Mouse (Mus musculus): Measurements from ENCODE around the gene Tubd1. TPM values are rescaled to one million over a fixed set of nuclear protein-coding genes. Genes with fewer than 3 reads are reported as not detected.

The Tubd1 gene
- polyA plus RNA-seq, 1 experiment from 2014 or later: 8.9 TPM

DNA sequence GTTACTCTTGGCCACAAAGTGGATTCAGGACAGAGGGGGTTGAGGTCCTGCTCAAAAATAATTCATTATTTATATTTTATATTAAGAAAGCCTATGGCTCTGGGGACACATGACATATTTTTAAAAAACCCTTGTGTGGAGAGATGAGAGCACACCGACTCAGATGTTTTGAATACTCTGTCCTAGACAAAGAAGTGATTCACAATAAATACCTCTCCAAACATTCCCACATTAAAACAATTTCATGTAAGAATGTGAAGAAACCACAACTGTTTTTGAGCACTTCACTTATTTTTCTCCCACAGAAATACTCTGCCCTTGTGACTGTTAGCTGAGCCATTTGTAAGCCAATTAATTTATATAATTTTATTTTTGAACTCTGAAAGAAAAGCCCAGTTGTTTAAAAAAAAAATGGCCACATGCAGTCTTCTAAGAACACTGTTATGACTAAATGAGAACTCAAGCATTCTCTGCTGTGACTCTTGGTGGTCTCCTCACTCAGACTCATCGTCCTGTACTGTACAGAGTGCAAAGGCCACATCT lies 63.1 kb downstream of the Tubd1 start:
- 86% methylated on average over 2 of the region's 2 CpGs for WGBS
- Histone ChIP-seq H3K27ac (replicated peaks) (no peak overlapping the region), H3K36me3 (peaks cover 9% of the 10 kb centered on the region), H3K4me1 (no peaks in the 10 kb centered on the region), H3K4me3 (no peak overlapping the region), H3K9ac (replicated peaks) (no peak overlapping the region), H3K27me3 (no peaks in the 10 kb centered on the region), H3K9me3 (no peaks in the 10 kb centered on the region), H3K4me2 (replicated peaks) (no peak overlapping the region)
- ATAC-seq (replicated peaks): no peak

- 90% methylated on average over 3 of the region's 3 CpGs for WGBS
- no peaks in the 10 kb centered on the region for H3K27me3 ChIP-seq
- H3K4me1 ChIP-seq: no peaks in the 10 kb centered on the region
- H3K27ac ChIP-seq (replicated peaks): no peak overlapping the region
- no peaks in the 10 kb centered on the region for H3K9me3 ChIP-seq
- H3K4me2 ChIP-seq (replicated peaks): no peak overlapping the region
- no peak overlapping the region for H3K4me3 ChIP-seq
- H3K9ac ChIP-seq (replicated peaks): no peak overlapping the region
- H3K36me3 ChIP-seq: peaks cover 9% of the 10 kb centered on the region
- no peak for ATAC-seq (replicated peaks)
Measured at GRCm38 (mm10) chr11:86610239-86610638, 65.4 kb downstream of the Tubd1 start.

DNA sequence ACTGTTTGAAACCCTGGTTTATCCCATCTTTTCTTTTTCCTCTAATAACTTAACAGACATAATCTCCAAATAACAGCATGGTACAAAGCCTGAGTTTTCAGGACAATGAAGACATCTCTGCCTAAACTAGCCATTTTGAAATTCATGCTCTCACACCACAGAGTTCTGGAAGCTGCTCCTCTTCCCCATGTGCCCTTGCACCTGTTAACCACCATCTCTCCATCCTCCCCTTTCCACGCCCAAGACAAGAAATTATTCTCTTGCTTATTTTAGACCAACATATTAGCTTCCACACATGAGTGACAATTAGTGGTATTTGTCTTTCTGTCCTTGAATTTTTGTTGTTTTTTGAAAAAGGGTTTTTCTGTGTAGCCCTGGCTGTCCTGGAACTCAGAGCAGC lies 67.2 kb downstream of the Tubd1 start:
- H3K4me1 ChIP-seq: no peaks in the 10 kb centered on the region
- H3K9me3 ChIP-seq: no peaks in the 10 kb centered on the region
- no peaks in the 10 kb centered on the region; the same call in 1 of the 2 replicates for H3K36me3 ChIP-seq
- 89% methylated on average over 1 of the region's 1 CpGs for WGBS
- H3K27me3 ChIP-seq: no peaks in the 10 kb centered on the region
- no peak overlapping the region for H3K9ac ChIP-seq (replicated peaks)
- no peak for ATAC-seq (replicated peaks)
- no peak overlapping the region for H3K27ac ChIP-seq (replicated peaks)
- H3K4me2 ChIP-seq (replicated peaks): no peak overlapping the region
- H3K4me3 ChIP-seq: no peak overlapping the region

DNA sequence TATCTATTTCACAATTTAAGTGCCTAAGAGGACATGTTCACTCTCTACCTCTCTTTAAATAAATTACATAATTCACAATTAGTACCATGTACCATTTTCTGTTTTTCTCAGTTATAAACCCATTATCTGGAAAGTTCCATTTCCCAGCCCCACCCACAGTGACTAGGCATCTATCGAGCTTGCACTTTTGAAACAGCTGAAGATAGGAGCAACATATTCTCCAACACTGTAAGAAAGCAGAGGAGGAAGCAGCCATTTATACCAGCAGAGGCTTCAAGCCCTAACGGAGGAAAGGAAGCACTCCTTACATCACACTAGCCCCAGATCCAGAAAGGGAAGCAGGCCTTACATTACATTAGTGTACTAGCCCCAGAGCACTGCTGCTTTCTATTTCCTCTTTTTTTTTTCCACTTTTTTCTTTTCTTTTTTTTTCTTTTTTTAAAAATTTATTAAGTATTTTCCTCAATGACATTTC lies 69.3 kb downstream of the Tubd1 start:
- no peaks in the 10 kb centered on the region for H3K9me3 ChIP-seq
- H3K4me1 ChIP-seq: no peaks in the 10 kb centered on the region
- no peak overlapping the region for H3K4me2 ChIP-seq (replicated peaks)
- H3K27me3 ChIP-seq: no peaks in the 10 kb centered on the region
- no peak overlapping the region for H3K27ac ChIP-seq (replicated peaks)
- 73% methylated on average over 2 of the region's 2 CpGs for WGBS
- no peaks in the 10 kb centered on the region for H3K36me3 ChIP-seq
- H3K4me3 ChIP-seq: no peak overlapping the region
- no peak overlapping the region for H3K9ac ChIP-seq (replicated peaks)
- no peak for ATAC-seq (replicated peaks)

DNA sequence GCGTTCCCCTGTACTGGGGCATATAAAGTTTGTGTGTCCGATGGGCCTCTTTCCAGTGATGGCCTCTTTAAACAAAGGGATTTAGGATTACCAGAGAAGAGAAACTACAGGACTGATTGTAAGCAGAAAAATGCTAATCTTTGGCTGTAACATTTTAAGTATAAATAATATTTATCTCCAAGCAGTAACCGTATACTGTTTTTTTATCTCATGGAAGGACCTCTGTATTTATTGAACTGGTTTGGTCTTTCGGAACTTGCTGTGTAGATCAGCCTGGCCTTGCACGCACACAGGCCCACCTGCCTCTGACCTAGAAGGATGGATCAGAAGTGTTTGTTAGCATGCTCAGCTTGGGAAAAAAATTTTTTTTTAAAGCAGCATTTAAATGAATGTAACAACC lies 69.8 kb downstream of the Tubd1 start:
- Histone ChIP-seq H3K36me3 (no peaks in the 10 kb centered on the region), H3K9ac (replicated peaks) (no peak overlapping the region), H3K27me3 (no peaks in the 10 kb centered on the region), H3K4me3 (no peak overlapping the region), H3K4me2 (replicated peaks) (no peak overlapping the region), H3K9me3 (no peaks in the 10 kb centered on the region), H3K27ac (replicated peaks) (no peak overlapping the region), H3K4me1 (no peaks in the 10 kb centered on the region)
- 83% methylated on average over 5 of the region's 5 CpGs for WGBS
- no peak for ATAC-seq (replicated peaks)

MicroRNAs within 50 kb of the gene (microRNA counts, 519-probe panel; counts per million panel counts)
- microRNA mmu-miR-21: 3,361 counts per million, percentile 81 among the panel's probes with 10 or more counts

Small RNAs within 50 kb of the gene (microRNA-seq; reads per million reads assigned to microRNA genes)
- gene Mir21a: 4,345 reads per million, percentile 90 among the genes with 10 or more reads in this experiment

Other genes starting within 250 kb of the Tubd1 start
- 12.2 and 12.8 TPM in 2 replicates for gene Med13, start 187.4 kb upstream of the Tubd1 start, polyA plus RNA-seq (2015; fragmentation: Nextera tagmentation; extraction: Ambion mirVana)
- gene Rnft1, start 60.3 kb upstream of the Tubd1 start, polyA plus RNA-seq (2015; fragmentation: Nextera tagmentation; extraction: Ambion mirVana): 19.2 TPM in 2 replicates
- 63.1 and 63.8 TPM in 2 replicates for gene Rps6kb1, start 186 bp upstream of the Tubd1 start, polyA plus RNA-seq (2015; fragmentation: Nextera tagmentation; extraction: Ambion mirVana)
- 99.0 and 99.6 TPM in 2 replicates for gene Vmp1, start 138.8 kb downstream of the Tubd1 start, polyA plus RNA-seq (2015; fragmentation: Nextera tagmentation; extraction: Ambion mirVana)
- gene Ptrh2, start 139.0 kb downstream of the Tubd1 start, polyA plus RNA-seq (2015; fragmentation: Nextera tagmentation; extraction: Ambion mirVana): 37.7 and 38.2 TPM in 2 replicates
- 127 and 135 TPM in 2 replicates for gene Cltc, start 212.6 kb downstream of the Tubd1 start, polyA plus RNA-seq (2015; fragmentation: Nextera tagmentation; extraction: Ambion mirVana)

All from forebrain, embryonic 15.5 days (tissue).